Mouse (Mus musculus) stomach, postnatal 0 days (tissue): ENCODE results near the gene Pdcl3.

Experiments
- CTCF ChIP-seq: IDR thresholded peaks from 2 replicates; pipeline ENCODE4 v1.5.1; 2016; ENCODE audit warnings: antibody characterized with exemption, low read depth, mild to moderate bottlenecking, moderate library complexity
- EP300 ChIP-seq: optimal IDR thresholded peaks from 2 replicates; pipeline ENCODE3; 2016; ENCODE audit warnings: antibody characterized with exemption

DNA sequence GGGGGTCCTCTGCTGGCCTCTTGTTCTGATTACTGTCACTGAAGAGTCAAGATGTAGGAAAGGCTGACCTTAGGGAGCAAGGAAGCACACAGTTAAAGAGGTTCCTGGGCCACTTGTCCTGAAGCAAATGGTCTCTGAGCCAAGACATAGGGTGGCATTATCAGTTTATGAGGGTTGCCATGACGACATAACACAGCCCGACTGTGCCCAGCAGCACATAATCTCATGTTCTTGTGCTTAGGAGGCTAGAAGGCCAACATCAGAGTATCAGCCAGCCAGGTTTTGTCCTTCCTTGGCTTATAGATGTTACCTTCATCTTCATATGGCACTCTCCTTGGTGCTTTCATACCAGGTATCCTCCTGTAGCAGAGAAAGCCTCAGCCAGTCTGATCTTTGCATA is 56.8 kb downstream of the Pdcl3 start:
- no peak for TF ChIP-seq CTCF
- no peak for TF ChIP-seq EP300
